Mouse (Mus musculus) kidney, adult 2 months (tissue): ENCODE data around the gene Ehhadh. TPM values are rescaled to one million over a fixed set of nuclear protein-coding genes. Genes with fewer than 3 reads are reported as not detected.

ENCODE experiments used
- DNase-seq: peaks from one replicate; pipeline ENCODE4 v3.0.0; 2021
- H3K27ac ChIP-seq: fragments of 200-500 bp; 2 replicates; pipeline ENCODE4 v1.5.1; 2012; ENCODE audit warnings: low read depth, low read length, control low read depth, inconsistent platforms; ENCODE audit not compliant: insufficient read depth
- H3K27me3 ChIP-seq: fragments of 200-500 bp; replicated peaks from 2 replicates; pipeline ENCODE4 v1.6.1; 2012; ENCODE audit warnings: mild to moderate bottlenecking, moderate library complexity, low read length, inconsistent platforms; ENCODE audit not compliant: control insufficient read depth, insufficient read depth
- H3K36me3 ChIP-seq: fragments of 200-500 bp; 2 replicates; pipeline ENCODE4 v1.6.1; 2012; ENCODE audit warnings: mild to moderate bottlenecking, moderate library complexity, low read length, inconsistent platforms; ENCODE audit not compliant: control insufficient read depth, insufficient read depth
- H3K4me1 ChIP-seq: fragments of 200-500 bp; 2 replicates; pipeline ENCODE4 v1.6.1; 2011; ENCODE audit warnings: low read length; ENCODE audit not compliant: control insufficient read depth, insufficient read depth
- H3K4me3 ChIP-seq: fragments of 200-500 bp; 2 replicates; pipeline ENCODE4 v1.5.1; 2011; ENCODE audit warnings: mild to moderate bottlenecking, low read depth, low read length, control low read depth; ENCODE audit not compliant: insufficient read depth
- CTCF ChIP-seq: fragments of 200-500 bp; conservative IDR thresholded peaks from 2 replicates; pipeline ENCODE4 v1.5.1; 2011; ENCODE audit warnings: low read depth, mild to moderate bottlenecking, control low read depth, low read length, moderate library complexity, mixed read lengths; ENCODE audit not compliant: insufficient read depth, insufficient read length
- POLR2A ChIP-seq: fragments of 200-500 bp; IDR thresholded peaks from one replicate; pipeline ENCODE4 v1.6.1; 2011; ENCODE audit warnings: low read depth, low read length, control low read depth
- WGBS: fragments of 180-500 bp; shearing (Covaris S2); methylation state at CpG from one replicate; pipeline ENCODE4 v1.1.7; 2018; 5-methylcytosine and 5-hydroxymethylcytosine counted together
- polyA plus RNA-seq: library from polyadenylated mRNA; depleted of rRNA; stranded (reverse); fragments of >200 nt; gene quantifications from 2 replicates; pipeline ENCODE4 v1.2.3, GENCODE M21; 2012; rRNA removed

Gene Ehhadh
- polyA plus RNA-seq, 1 experiment: 224 TPM

- DNase-seq: peak; percentile 81
- TF ChIP-seq POLR2A: no peak
- TF ChIP-seq CTCF: peak; percentile 24; the same call in 1 of the 2 replicates
- H3K27ac ChIP-seq: no peak overlapping the region
- no peaks in the 10 kb centered on the region for H3K27me3 ChIP-seq
- WGBS: 32% methylated on average over 10 of the region's 10 CpGs
- H3K36me3 ChIP-seq: no peaks in the 10 kb centered on the region
- H3K4me1 ChIP-seq: no peaks in the 10 kb centered on the region
- H3K4me3 ChIP-seq: peak overlapping the region; percentile 86
Observed at GRCm38 (mm10) chr16:21727897-21728364, 59.7 kb downstream of the Ehhadh start.

GRCm38 (mm10) chr16:21727421-21727820, 60.2 kb downstream of the Ehhadh start:
- TF ChIP-seq CTCF: no peak
- TF ChIP-seq POLR2A: no peak
- no peaks in the 10 kb centered on the region for H3K4me1 ChIP-seq
- H3K36me3 ChIP-seq: no peaks in the 10 kb centered on the region
- H3K27me3 ChIP-seq: no peaks in the 10 kb centered on the region
- H3K27ac ChIP-seq: no peak overlapping the region
- no peak for DNase-seq
- no peak overlapping the region for H3K4me3 ChIP-seq
- WGBS: 92% methylated on average over 3 of the region's 3 CpGs

- TF ChIP-seq CTCF (no peak), POLR2A (no peak)
- no peaks in the 10 kb centered on the region for H3K36me3 ChIP-seq
- no peaks in the 10 kb centered on the region for H3K27me3 ChIP-seq
- no peaks in the 10 kb centered on the region for H3K4me1 ChIP-seq
- no peak for DNase-seq
- 100% methylated on average over 1 of the region's 1 CpGs for WGBS
- no peak overlapping the region for H3K27ac ChIP-seq
- H3K4me3 ChIP-seq: no peak overlapping the region
Observed at GRCm38 (mm10) chr16:21724261-21724660, 63.3 kb downstream of the Ehhadh start.

GRCm38 (mm10) chr16:21719770-21720169, 67.8 kb downstream of the Ehhadh start:
- no peak overlapping the region for H3K27ac ChIP-seq
- DNase-seq: no peak
- no peaks in the 10 kb centered on the region for H3K27me3 ChIP-seq
- H3K4me1 ChIP-seq: no peaks in the 10 kb centered on the region
- H3K36me3 ChIP-seq: no peaks in the 10 kb centered on the region
- TF ChIP-seq CTCF (no peak), POLR2A (no peak)
- WGBS: 71% methylated on average over 7 of the region's 7 CpGs
- no peak overlapping the region for H3K4me3 ChIP-seq

GRCm38 (mm10) chr16:21714516-21714915, 73.1 kb downstream of the Ehhadh start:
- WGBS: 90% methylated on average over 10 of the region's 10 CpGs
- TF ChIP-seq POLR2A (no peak), CTCF (no peak)
- H3K4me3 ChIP-seq: no peak overlapping the region
- no peaks in the 10 kb centered on the region for H3K27me3 ChIP-seq
- no peaks in the 10 kb centered on the region for H3K4me1 ChIP-seq
- no peak overlapping the region for H3K27ac ChIP-seq
- DNase-seq: no peak
- H3K36me3 ChIP-seq: no peaks in the 10 kb centered on the region

Other genes with a start within 250 kb of the Ehhadh start
- gene 2510009E07Rik, start 93.1 kb downstream of the Ehhadh start, polyA plus RNA-seq: 14.6 and 15.0 TPM in 2 replicates
- gene Map3k13, start 6.5 kb upstream of the Ehhadh start, polyA plus RNA-seq: 4.6 and 4.8 TPM in 2 replicates
- gene Tmem41a, start 159.7 kb upstream of the Ehhadh start, polyA plus RNA-seq: 15.2 and 17.5 TPM in 2 replicates
- 0.41 and 0.45 TPM in 2 replicates for gene Liph, start 207.9 kb upstream of the Ehhadh start, polyA plus RNA-seq
- gene Senp2, start 221.7 kb upstream of the Ehhadh start, polyA plus RNA-seq: 7.1 and 8.2 TPM in 2 replicates